Mouse (Mus musculus) skeletal muscle tissue, postnatal 0 days (tissue): ENCODE results near the gene Mmp15. TPM values are rescaled to one million over a fixed set of nuclear protein-coding genes. Genes with fewer than 3 reads are reported as not detected.

Experiments used
- polyA plus RNA-seq: library from polyadenylated mRNA; unstranded; fragments of >200 nt; fragmentation: Nextera tagmentation; extraction: Ambion mirVana; gene quantifications from 2 replicates; pipeline ENCODE4 v1.2.1, GENCODE M21; 2015

Gene Mmp15
- 11.2 and 11.5 TPM in 2 replicates for polyA plus RNA-seq

GRCm38 (mm10) chr8:95352151-95352870, at the start of gene Mmp15:
Mmp15 (plus strand) TSS chr8:95352268.

GRCm38 (mm10) chr8:95306431-95306830, 45.6 kb upstream of the Mmp15 start, which contains the start of gene Cngb1:
Cngb1 (minus strand) TSS chr8:95306585.

GRCm38 (mm10) chr8:95310342-95310970, 41.6 kb upstream of the Mmp15 start, which contains the start of gene Tepp:
Tepp (plus strand) TSS chr8:95310566.

GRCm38 (mm10) chr8:95331720-95332436, 20.2 kb upstream of the Mmp15 start, which contains the start of the genes Zfp319 and Usb1:
Zfp319 (minus strand) TSS chr8:95331950.
Usb1 (plus strand) TSS chr8:95332284.

Other genes with a start within 250 kb of the Mmp15 start
- 17.6 and 18.0 TPM in 2 replicates for gene Kifc3, start 149.5 kb upstream of the Mmp15 start, polyA plus RNA-seq
- gene Cngb1, start 45.7 kb upstream of the Mmp15 start, polyA plus RNA-seq = 1.7 and 1.8 TPM in 2 replicates
- not detected in 2 replicates for gene Tepp, start 41.7 kb upstream of the Mmp15 start, polyA plus RNA-seq
- 3.4 and 3.5 TPM in 2 replicates for gene Zfp319, start 20.3 kb upstream of the Mmp15 start, polyA plus RNA-seq
- 17.8 and 20.9 TPM in 2 replicates for gene Usb1, start 20.0 kb upstream of the Mmp15 start, polyA plus RNA-seq
- gene Cfap20, start 82.6 kb downstream of the Mmp15 start, polyA plus RNA-seq = 54.0 and 62.0 TPM in 2 replicates
- gene Csnk2a2, start 137.8 kb downstream of the Mmp15 start, polyA plus RNA-seq = 5.3 and 6.2 TPM in 2 replicates
- 0.67 and 1.0 TPM in 2 replicates for gene Ccdc113, start 181.8 kb downstream of the Mmp15 start, polyA plus RNA-seq
- gene Prss54, start 224.1 kb downstream of the Mmp15 start, polyA plus RNA-seq = not detected in 2 replicates